Mouse (Mus musculus): ENCODE measurements at regions not wholly inside any gene's neighbourhood (a gene's known extent, or its start where the extent isn't known, plus 50 kb on each side); places are given as distances from the start of the nearest gene placed in this dataset.

DNA sequence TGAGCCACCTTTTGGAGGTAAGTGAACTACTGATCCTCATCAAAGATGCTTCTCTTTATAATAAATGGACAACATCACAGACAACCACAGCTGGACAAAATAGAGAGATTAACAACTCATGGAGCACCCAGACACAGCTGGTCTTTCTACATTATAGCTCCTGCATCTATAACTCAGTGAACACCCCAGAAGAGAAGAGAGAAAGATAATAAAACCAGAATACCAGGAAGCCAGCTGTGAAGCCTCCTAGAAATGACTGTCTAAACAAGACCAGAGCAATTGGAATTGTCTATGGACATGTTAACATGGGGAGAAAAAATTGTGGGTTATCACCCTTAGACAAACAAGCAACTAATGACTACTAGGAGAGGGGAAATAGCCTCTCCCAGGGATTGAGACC, 609.8 kb upstream of the Kdm8 start:
- TF ChIP-seq CTCF (IDR thresholded peaks at IDR 0.05; ENCODE audit: borderline replicate concordance, insufficient read depth, low read length) (no peak), POLR2A (IDR thresholded peaks at IDR 0.05; ENCODE audit: low read depth, low read length) (no peak)
